ENCODE assay signal across 28 mouse cellular contexts in genomic region chr12:117336856-117337255, GRCm38 (mm10).
DNase-seq lines count a peak whose midpoint lies in the region; ATAC-seq and TF ChIP-seq lines count a peak whose summit lies in the region.
"Had no signal": no experiment of that assay in that cellular context is flagged by ENCODE, and none has a peak within 500 bp of the region (broad histone marks: within the 10 kb centered on the region; RNA-seq: fewer than 3 reads in every experiment).

No protein-coding gene starts in this region.

- WGBS in hindbrain, embryonic 13.5 days, result 65% methylated on average over 4 of the region's 4 CpGs
- 57% methylated on average over 4 of the region's 4 CpGs for WGBS in hindbrain, postnatal 0 days
- WGBS in thymus, adult 2 months, result 31% methylated on average over 4 of the region's 4 CpGs

- H3K27me3 ChIP-seq in hindbrain, embryonic 13.5 days, result no peaks in the 10 kb centered on the region
- H3K27me3 ChIP-seq in hindbrain, postnatal 0 days (ENCODE audit: insufficient read depth, low read length), result no peaks in the 10 kb centered on the region
- H3K27me3 ChIP-seq in thymus, adult 2 months (ENCODE audit: control insufficient read depth, insufficient read depth, low read length), result no peaks in the 10 kb centered on the region
- H3K27me3 ChIP-seq: embryonic facial prominence, embryonic 12.5 days; forebrain, embryonic 15.5 days; heart, embryonic 13.5 days; hindbrain, embryonic 12.5 days; kidney, embryonic 15.5 days; liver, embryonic 12.5 days had no signal

- no peak for DNase-seq in hindbrain, postnatal 0 days (ENCODE audit: low spot score)
- peak; percentile 40 for DNase-seq in thymus, adult 2 months
- DNase-seq in kidney, adult 18-20 months, result no peak
- no peak for DNase-seq in adrenal gland, postnatal 10 days
- DNase-seq: adrenal gland, adult 2 months; cerebellum, adult 2 months; cerebellum, postnatal 14 days; gastrocnemius, adult 2 months; gastrocnemius, postnatal 36 days; heart, postnatal 10 days; kidney, postnatal 25 days; liver, postnatal 0 days; lung, postnatal 4 days; retina, postnatal 1 day; right cerebral cortex, postnatal 25 days had no signal

- no peaks in the 10 kb centered on the region for H3K9me3 ChIP-seq in hindbrain, embryonic 13.5 days
- H3K9me3 ChIP-seq in hindbrain, postnatal 0 days (ENCODE audit: low read length), result no peaks in the 10 kb centered on the region
- H3K9me3 ChIP-seq: embryonic facial prominence, embryonic 12.5 days; forebrain, embryonic 15.5 days; heart, embryonic 13.5 days; hindbrain, embryonic 12.5 days; kidney, embryonic 15.5 days; liver, embryonic 12.5 days had no signal

- TF ChIP-seq POLR2A in thymus, adult 2 months (IDR thresholded peaks at IDR 0.05; ENCODE audit: control insufficient read depth, extremely low read depth, insufficient read depth, low read length, poor library complexity), result no peak

- no peak overlapping the region for H3K9ac ChIP-seq in hindbrain, embryonic 13.5 days
- H3K9ac ChIP-seq in hindbrain, postnatal 0 days (replicated peaks; ENCODE audit: low read length), result no peak overlapping the region
- H3K9ac ChIP-seq: embryonic facial prominence, embryonic 12.5 days; forebrain, embryonic 15.5 days; heart, embryonic 13.5 days; hindbrain, embryonic 12.5 days; kidney, embryonic 15.5 days; liver, embryonic 12.5 days; liver, postnatal 0 days had no signal

- peaks cover 30% of the 10 kb centered on the region for H3K4me1 ChIP-seq in hindbrain, embryonic 13.5 days (replicated peaks)
- no peaks in the 10 kb centered on the region for H3K4me1 ChIP-seq in hindbrain, postnatal 0 days (ENCODE audit: insufficient read depth, low read length)
- peaks cover 20% of the 10 kb centered on the region for H3K4me1 ChIP-seq in thymus, adult 2 months (replicated peaks; ENCODE audit: control insufficient read depth, insufficient read depth, low read length)
- H3K4me1 ChIP-seq: heart, embryonic 13.5 days; liver, embryonic 12.5 days had no signal

- ATAC-seq in hindbrain, embryonic 13.5 days (ENCODE audit: low FRiP score), result no peak
- ATAC-seq in hindbrain, postnatal 0 days, result no peak
- ATAC-seq in common myeloid progenitor, adult 5-6 weeks (replicated peaks; ENCODE audit: low read depth, poor library complexity, severe bottlenecking), result peak; percentile 91
- ATAC-seq in granulocyte monocyte progenitor cell, adult 5-6 weeks (replicated peaks; ENCODE audit: poor library complexity, severe bottlenecking), result peak; percentile 95
- no peak for ATAC-seq in monocyte, adult 5-6 weeks (replicated peaks; ENCODE audit: insufficient number of reproducible peaks, low FRiP score, low TSS enrichment, poor library complexity, severe bottlenecking)
- ATAC-seq: activated CD4-positive, CD25-positive, alpha-beta regulatory T cell, adult 4 months; forebrain, embryonic 15.5 days; intestine, postnatal 0 days; liver, embryonic 12.5 days; liver, postnatal 0 days had no signal

- no peak overlapping the region for H3K4me3 ChIP-seq in hindbrain, embryonic 13.5 days
- H3K4me3 ChIP-seq in hindbrain, postnatal 0 days (ENCODE audit: low read length), result no peak overlapping the region
- no peak overlapping the region for H3K4me3 ChIP-seq in thymus, adult 2 months (ENCODE audit: control insufficient read depth, insufficient read depth, low read length)
- H3K4me3 ChIP-seq: embryonic facial prominence, embryonic 12.5 days; forebrain, embryonic 15.5 days; gastrocnemius, adult 2 months; heart, embryonic 13.5 days; hindbrain, embryonic 12.5 days; kidney, embryonic 15.5 days; layer of hippocampus, adult 2 months; liver, embryonic 12.5 days had no signal

- TF ChIP-seq CTCF in hindbrain, postnatal 0 days (IDR thresholded peaks at IDR 0.05; ENCODE audit: low read depth), result no peak
- no peak for TF ChIP-seq CTCF in thymus, adult 2 months (IDR thresholded peaks at IDR 0.05; ENCODE audit: borderline replicate concordance, control insufficient read depth, extremely low read depth, insufficient read depth, low read length, poor library complexity)

- H3K36me3 ChIP-seq in hindbrain, embryonic 13.5 days, result no peaks in the 10 kb centered on the region
- H3K36me3 ChIP-seq in hindbrain, postnatal 0 days (ENCODE audit: insufficient read depth, low read length), result no peaks in the 10 kb centered on the region
- H3K36me3 ChIP-seq in thymus, adult 2 months (ENCODE audit: control insufficient read depth, insufficient read depth, low read length), result no peaks in the 10 kb centered on the region
- H3K36me3 ChIP-seq: embryonic facial prominence, embryonic 12.5 days; forebrain, embryonic 15.5 days; heart, embryonic 13.5 days; hindbrain, embryonic 12.5 days; kidney, embryonic 15.5 days; liver, embryonic 12.5 days had no signal

- peak overlapping the region; percentile 60; the same call in 1 of the 2 replicates for H3K27ac ChIP-seq in hindbrain, embryonic 13.5 days
- no peak overlapping the region for H3K27ac ChIP-seq in hindbrain, postnatal 0 days
- H3K27ac ChIP-seq in thymus, adult 2 months (ENCODE audit: control insufficient read depth, insufficient read depth, low read length), result no peak overlapping the region
- H3K27ac ChIP-seq: embryonic facial prominence, embryonic 12.5 days; forebrain, embryonic 15.5 days; gastrocnemius, adult 2 months; heart, embryonic 13.5 days; kidney, embryonic 15.5 days; layer of hippocampus, adult 2 months; liver, embryonic 12.5 days had no signal

- no peak overlapping the region for H3K4me2 ChIP-seq in hindbrain, embryonic 13.5 days
- no peak overlapping the region for H3K4me2 ChIP-seq in hindbrain, postnatal 0 days (ENCODE audit: low read depth, low read length)
- H3K4me2 ChIP-seq: embryonic facial prominence, embryonic 12.5 days; forebrain, embryonic 15.5 days; heart, embryonic 13.5 days; hindbrain, embryonic 12.5 days; kidney, embryonic 15.5 days; liver, embryonic 12.5 days had no signal

Comparison
In these comparisons a context has a peak if more than half of its experiments do, and no peak if none do; other contexts are left out.
1. ATAC-seq: peak in common myeloid progenitor, adult 5-6 weeks (single experiment) and granulocyte monocyte progenitor cell, adult 5-6 weeks (single experiment); none in hindbrain, embryonic 13.5 days (single experiment), hindbrain, postnatal 0 days (single experiment) and monocyte, adult 5-6 weeks (single experiment).